Mouse (Mus musculus): ENCODE results near the gene Actg2.

Gene Actg2

GRCm38 (mm10) chr6:83479193-83479592 is 56.9 kb downstream of the Actg2 start:
- no peak for DNase-seq (ENCODE audit: low spot score)

GRCm38 (mm10) chr6:83478628-83479027 is 57.4 kb downstream of the Actg2 start:
- DNase-seq (ENCODE audit: low spot score), result no peak

GRCm38 (mm10) chr6:83478217-83478616 is 57.8 kb downstream of the Actg2 start:
- no peak for DNase-seq (ENCODE audit: low spot score)

- DNase-seq (ENCODE audit: low spot score), result no peak
Observed at GRCm38 (mm10) chr6:83475431-83475830, 60.6 kb downstream of the Actg2 start.

DNA sequence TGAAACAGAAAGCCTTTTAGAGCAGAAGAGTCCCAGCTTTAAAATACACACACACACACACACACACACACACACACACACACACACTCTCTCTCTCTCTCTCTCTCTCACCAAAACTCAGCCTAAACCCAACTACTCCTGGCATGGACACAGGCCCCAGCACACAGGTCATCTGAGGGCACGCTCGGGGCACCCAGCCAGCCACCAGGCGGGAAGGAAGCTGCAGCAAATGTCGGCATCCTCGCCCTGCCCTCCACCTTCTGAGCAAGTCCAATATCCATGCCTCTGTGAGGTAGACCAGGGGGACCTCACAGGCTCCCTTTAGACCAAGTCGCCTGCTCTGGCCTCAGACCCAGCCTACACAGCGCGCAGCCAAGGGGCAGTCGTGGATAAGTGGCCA is 62.8 kb downstream of the Actg2 start:
- no peak for DNase-seq (ENCODE audit: low spot score)

DNA sequence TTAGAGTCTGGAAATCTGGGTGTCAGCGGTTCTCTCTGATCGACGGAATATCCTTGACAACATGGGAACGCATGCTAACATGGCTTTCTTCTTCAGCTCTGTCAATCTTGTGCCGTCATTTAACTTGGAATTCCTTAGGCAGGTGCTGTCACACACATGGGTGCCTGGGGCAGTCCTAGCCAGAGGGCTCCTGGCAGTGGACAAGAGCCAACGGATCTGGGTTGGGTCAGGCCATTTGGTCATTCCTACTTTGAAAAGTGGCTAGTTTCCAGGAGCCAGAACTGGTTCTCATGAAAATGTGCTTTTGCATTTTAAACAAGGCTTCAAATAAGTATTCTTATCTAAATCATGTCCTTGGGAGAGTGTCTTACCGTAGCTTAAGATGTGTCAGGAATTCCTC is 64.3 kb downstream of the Actg2 start:
- no peak for DNase-seq (ENCODE audit: low spot score)

DNA sequence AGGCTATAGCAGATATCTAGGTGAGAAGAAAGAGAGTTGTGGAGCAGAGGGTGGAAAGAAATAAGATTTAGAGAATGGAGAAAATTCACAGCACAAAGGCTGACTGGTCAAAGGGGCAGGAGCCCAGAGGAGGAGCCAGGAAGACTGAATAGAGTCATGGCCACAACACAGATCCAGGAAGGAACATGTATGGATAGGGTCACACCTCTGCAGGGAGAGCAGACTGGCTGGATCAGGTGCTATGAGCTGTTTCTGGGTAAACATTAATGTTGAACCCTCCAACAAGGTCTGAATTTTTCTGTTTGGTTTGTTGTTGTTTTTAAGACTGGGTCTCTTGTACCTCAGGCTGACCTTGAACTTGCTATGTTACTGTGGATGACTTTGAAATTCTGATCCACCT is 72.1 kb downstream of the Actg2 start:
- DNase-seq (ENCODE audit: low spot score), result no peak

All from MN1 (cell line).